Mouse (Mus musculus) hindbrain, embryonic 11.5 days (tissue): ENCODE results near the gene Ccdc106. TPM values are rescaled to one million over a fixed set of nuclear protein-coding genes. Genes with fewer than 3 reads are reported as not detected.

ENCODE experiments used
- ATAC-seq: fragments of 200-750 bp; cut with Nextera tagmentation; 2 replicates; pipeline ENCODE4 v1.8.0; 2017; ENCODE audit warnings: mild to moderate bottlenecking, moderate TSS enrichment, moderate library complexity; ENCODE audit not compliant: low FRiP score
- DNase-seq: peaks from one replicate; pipeline ENCODE4 v3.0.0-alpha.2; 2015; ENCODE audit warnings: low spot score
- H3K27ac ChIP-seq: fragments of 300-500 bp; sonication (generic); 2 replicates; pipeline ENCODE4 v1.5.1; 2014; ENCODE audit warnings: mild to moderate bottlenecking, low read depth, low read length
- H3K27me3 ChIP-seq: fragments of 300-500 bp; sonication (generic); 2 replicates; pipeline ENCODE4 v1.6.1; 2014; ENCODE audit warnings: mild to moderate bottlenecking, low read length, moderate library complexity, mixed read lengths; ENCODE audit not compliant: control insufficient read depth, insufficient read depth
- H3K36me3 ChIP-seq: fragments of 300-500 bp; sonication (generic); 2 replicates; pipeline ENCODE4 v1.6.1; 2014; ENCODE audit warnings: mild to moderate bottlenecking, low read length, moderate library complexity, mixed read lengths; ENCODE audit not compliant: control insufficient read depth, insufficient read depth
- H3K4me1 ChIP-seq: fragments of 300-500 bp; sonication (generic); replicated peaks from 2 replicates; pipeline ENCODE4 v1.6.1; 2014; ENCODE audit warnings: low read length, mixed read lengths; ENCODE audit not compliant: control insufficient read depth, insufficient read depth
- H3K4me2 ChIP-seq: fragments of 300-500 bp; sonication (generic); replicated peaks from 2 replicates; pipeline ENCODE4 v1.6.1; 2014; ENCODE audit warnings: mild to moderate bottlenecking, low read depth, low read length
- H3K4me3 ChIP-seq: fragments of 300-500 bp; sonication (generic); 2 replicates; pipeline ENCODE4 v1.5.1; 2014; ENCODE audit warnings: low read depth, low read length
- H3K9ac ChIP-seq: fragments of 300-500 bp; sonication (generic); 2 replicates; pipeline ENCODE4 v1.6.1; 2014; ENCODE audit warnings: low read depth, low read length
- H3K9me3 ChIP-seq: fragments of 300-500 bp; sonication (generic); 2 replicates; pipeline ENCODE4 v1.6.1; 2016; ENCODE audit warnings: low read length; ENCODE audit not compliant: control insufficient read depth
- WGBS: fragments of 180-500 bp; shearing (Covaris S2); extraction: QIAGEN DNeasy Blood & Tissue Kit; methylation state at CpG from one replicate; pipeline ENCODE4 v1.1.7; 2014; 5-methylcytosine and 5-hydroxymethylcytosine counted together
- polyA plus RNA-seq: library from polyadenylated mRNA; unstranded; fragments of >200 nt; fragmentation: Nextera tagmentation; extraction: Ambion mirVana; gene quantifications from 2 replicates; pipeline ENCODE4 v1.2.1, GENCODE M21; 2014

Ccdc106 gene
- polyA plus RNA-seq, 1 experiment from 2014 or later: 7.2 TPM

DNA sequence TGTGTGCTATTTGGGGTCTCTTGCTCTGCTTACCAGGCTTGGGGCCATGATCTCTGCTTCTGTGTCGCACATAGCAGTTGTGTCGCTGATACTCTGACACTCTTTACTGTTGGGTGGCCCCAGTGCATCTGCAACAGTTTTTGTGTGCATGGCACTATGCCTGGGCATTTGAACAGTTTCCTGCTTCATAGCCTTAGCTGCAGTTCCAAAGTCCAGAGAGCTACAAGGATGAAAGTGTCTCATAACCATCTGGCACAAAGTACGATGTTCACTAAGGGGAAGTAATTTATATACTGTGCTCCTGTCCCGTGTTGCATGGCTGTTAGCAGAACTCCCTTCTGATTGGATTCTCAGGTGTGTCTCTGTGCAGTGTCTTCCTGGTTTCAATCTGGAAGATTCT, 67.5 kb downstream of the Ccdc106 start:
- H3K4me2 ChIP-seq: no peak overlapping the region
- no peak for DNase-seq
- no peaks in the 10 kb centered on the region for H3K27me3 ChIP-seq
- H3K36me3 ChIP-seq: no peaks in the 10 kb centered on the region
- WGBS: 93% methylated on average over 4 of the region's 4 CpGs
- H3K9ac ChIP-seq: no peak overlapping the region
- no peak overlapping the region for H3K27ac ChIP-seq
- no peaks in the 10 kb centered on the region for H3K9me3 ChIP-seq
- H3K4me3 ChIP-seq: no peak overlapping the region
- ATAC-seq: no peak
- H3K4me1 ChIP-seq: no peaks in the 10 kb centered on the region

DNA sequence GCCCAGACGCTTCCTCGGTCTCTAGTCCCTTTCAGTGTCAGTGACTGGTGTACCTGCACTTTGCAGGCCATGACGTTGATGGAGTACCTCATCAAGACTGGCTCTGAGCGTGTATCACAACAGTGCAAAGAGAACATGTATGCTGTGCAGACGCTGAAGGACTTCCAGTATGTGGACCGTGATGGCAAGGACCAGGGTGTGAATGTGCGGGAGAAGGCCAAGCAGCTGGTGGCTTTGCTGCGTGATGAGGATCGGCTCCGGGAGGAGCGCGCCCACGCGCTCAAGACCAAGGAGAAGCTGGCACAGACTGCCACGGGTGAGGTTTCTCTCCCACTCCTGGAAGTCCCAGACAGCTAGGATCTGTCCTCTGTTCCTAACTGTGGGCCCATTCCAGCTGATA, 69.5 kb downstream of the Ccdc106 start:
- no peaks in the 10 kb centered on the region for H3K4me1 ChIP-seq
- H3K36me3 ChIP-seq: peaks cover under 1% of the 10 kb centered on the region; the same call in 1 of the 2 replicates
- H3K4me3 ChIP-seq: no peak overlapping the region
- no peak overlapping the region for H3K9ac ChIP-seq
- H3K9me3 ChIP-seq: no peaks in the 10 kb centered on the region
- H3K27ac ChIP-seq: no peak overlapping the region
- DNase-seq: no peak
- ATAC-seq: no peak
- no peaks in the 10 kb centered on the region for H3K27me3 ChIP-seq
- no peak overlapping the region for H3K4me2 ChIP-seq
- WGBS: 88% methylated on average over 15 of the region's 15 CpGs

DNA sequence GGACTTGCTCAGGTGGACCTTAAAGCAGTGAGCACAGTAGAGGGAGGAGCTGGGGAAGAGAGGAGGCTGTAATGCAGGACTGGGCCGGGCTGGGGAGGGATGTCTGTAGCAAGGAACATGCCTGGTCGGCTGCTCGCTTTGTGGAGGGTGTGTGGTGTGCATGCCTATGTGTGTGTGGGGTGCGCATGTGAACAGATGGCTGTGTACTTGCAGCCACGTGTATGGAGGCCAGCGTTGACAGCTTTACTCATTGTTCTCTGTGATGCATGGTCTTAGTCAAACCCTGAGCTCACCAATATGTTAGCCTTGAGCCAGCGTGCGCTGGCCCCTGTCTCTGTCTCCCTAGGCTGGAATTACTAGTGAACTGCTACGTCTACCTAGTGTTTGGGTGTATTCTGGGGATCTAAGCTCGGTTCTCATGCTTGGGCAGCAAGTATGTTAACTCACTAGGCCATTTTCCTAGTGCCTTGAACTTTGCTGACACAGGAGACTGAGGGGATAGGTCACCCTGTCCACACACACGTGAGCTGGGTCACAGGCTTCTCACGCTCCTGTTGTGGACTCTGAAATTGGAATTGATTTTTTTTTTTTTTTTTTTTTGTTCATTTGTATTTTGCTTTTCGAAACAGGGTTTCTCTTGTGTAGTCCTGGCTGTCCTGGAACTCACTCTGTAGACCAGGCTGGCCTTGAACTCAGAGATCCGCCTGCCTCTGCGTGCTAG, 70.8 kb downstream of the Ccdc106 start:
- Histone ChIP-seq H3K4me2 (no peak overlapping the region), H3K27me3 (no peaks in the 10 kb centered on the region), H3K4me1 (no peaks in the 10 kb centered on the region), H3K4me3 (no peak overlapping the region), H3K36me3 (peaks cover 11% of the 10 kb centered on the region; the same call in 1 of the 2 replicates), H3K9me3 (no peaks in the 10 kb centered on the region), H3K9ac (no peak overlapping the region), H3K27ac (no peak overlapping the region)
- 92% methylated on average over 15 of the region's 15 CpGs for WGBS
- DNase-seq: no peak
- ATAC-seq: no peak

DNA sequence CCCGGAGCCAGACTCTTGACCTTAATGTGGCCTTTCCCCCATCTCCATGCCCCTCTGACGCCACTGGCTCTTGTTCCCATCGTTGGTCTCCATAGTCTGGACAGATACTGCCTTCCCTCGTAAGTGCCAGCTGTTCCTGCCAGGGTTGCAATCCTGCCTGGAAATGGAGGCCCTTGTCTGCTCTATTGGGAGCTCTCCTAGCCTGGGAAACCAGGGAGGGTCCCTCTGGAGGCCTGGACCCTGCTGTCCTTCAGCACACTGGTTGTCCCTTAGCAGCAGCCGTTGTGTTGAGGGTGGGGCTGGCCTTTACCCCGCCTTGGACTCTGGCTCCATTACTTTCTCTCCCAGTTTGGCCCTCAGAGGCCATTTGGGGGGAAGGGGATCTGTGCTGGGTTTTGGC, 72.0 kb downstream of the Ccdc106 start:
- H3K27ac ChIP-seq: no peak overlapping the region
- H3K4me1 ChIP-seq: no peaks in the 10 kb centered on the region
- ATAC-seq (no peak), DNase-seq (no peak)
- H3K27me3 ChIP-seq: no peaks in the 10 kb centered on the region
- 82% methylated on average over 6 of the region's 6 CpGs for WGBS
- H3K36me3 ChIP-seq: peaks cover 16% of the 10 kb centered on the region; the same call in 1 of the 2 replicates
- H3K9ac ChIP-seq: no peak overlapping the region
- no peak overlapping the region for H3K4me2 ChIP-seq
- no peaks in the 10 kb centered on the region for H3K9me3 ChIP-seq
- H3K4me3 ChIP-seq: no peak overlapping the region

DNA sequence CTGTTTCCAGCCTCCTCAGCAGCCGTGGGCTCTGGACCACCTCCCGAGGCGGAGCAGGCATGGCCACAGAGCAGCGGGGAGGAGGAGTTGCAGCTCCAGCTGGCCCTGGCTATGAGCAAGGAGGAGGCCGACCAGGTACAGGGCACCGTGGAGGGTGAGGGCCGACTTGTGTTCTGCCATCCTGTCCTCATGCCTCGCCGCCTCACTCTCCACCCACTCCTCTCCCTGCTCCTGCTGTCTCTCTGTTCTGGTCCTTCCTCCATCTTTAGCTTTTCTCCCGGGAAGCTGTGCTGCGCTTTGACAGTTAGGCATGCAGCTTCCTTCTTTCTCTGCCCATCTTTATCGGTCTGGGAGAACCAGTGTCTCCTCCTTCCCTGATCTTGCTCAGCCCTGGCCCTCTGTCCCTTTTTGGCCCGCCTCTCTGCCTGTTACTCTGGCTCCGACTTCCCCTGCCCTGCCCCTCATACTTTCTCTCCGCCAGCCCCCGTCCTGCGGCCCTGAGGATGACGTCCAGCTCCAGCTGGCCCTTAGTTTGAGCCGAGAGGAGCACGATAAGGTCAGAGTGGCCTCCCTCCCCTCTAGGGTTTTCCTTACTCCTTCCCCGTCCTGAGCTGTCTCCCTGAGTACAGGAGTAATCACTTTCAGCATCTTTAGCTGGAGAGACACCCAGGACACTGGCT, 72.6 kb downstream of the Ccdc106 start:
- Histone ChIP-seq H3K4me2 (no peak overlapping the region), H3K9me3 (no peaks in the 10 kb centered on the region), H3K9ac (no peak overlapping the region), H3K4me3 (no peak overlapping the region), H3K27me3 (no peaks in the 10 kb centered on the region), H3K36me3 (peaks cover 22% of the 10 kb centered on the region), H3K27ac (no peak overlapping the region), H3K4me1 (no peaks in the 10 kb centered on the region)
- DNase-seq: no peak
- ATAC-seq: no peak
- WGBS: 87% methylated on average over 20 of the region's 21 CpGs

DNA sequence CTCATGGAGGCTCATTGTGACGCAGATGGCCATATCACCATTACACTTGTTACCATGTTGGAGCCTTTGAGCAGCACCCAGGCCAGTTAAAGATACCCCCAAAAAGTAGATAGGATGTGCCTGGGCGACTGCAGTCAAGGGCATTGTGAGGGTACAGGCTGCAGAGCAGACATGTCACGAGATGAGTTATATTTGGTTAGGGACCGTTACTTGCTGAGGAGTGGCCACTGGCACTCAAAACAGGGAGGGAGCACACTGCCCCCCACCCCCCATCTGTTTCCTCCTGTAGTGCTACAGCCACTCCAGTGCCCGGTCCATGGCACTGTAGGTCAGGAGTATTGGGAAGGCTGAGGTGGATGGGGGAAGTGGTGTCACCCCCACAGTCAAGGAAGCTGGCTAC, 78.4 kb downstream of the Ccdc106 start:
- peaks cover 22% of the 10 kb centered on the region for H3K36me3 ChIP-seq
- H3K4me3 ChIP-seq: no peak overlapping the region
- H3K4me2 ChIP-seq: no peak overlapping the region
- H3K9ac ChIP-seq: no peak overlapping the region
- H3K27ac ChIP-seq: no peak overlapping the region
- 93% methylated on average over 5 of the region's 5 CpGs for WGBS
- DNase-seq (no peak), ATAC-seq (no peak)
- no peaks in the 10 kb centered on the region for H3K9me3 ChIP-seq
- H3K4me1 ChIP-seq: no peaks in the 10 kb centered on the region
- H3K27me3 ChIP-seq: no peaks in the 10 kb centered on the region

DNA sequence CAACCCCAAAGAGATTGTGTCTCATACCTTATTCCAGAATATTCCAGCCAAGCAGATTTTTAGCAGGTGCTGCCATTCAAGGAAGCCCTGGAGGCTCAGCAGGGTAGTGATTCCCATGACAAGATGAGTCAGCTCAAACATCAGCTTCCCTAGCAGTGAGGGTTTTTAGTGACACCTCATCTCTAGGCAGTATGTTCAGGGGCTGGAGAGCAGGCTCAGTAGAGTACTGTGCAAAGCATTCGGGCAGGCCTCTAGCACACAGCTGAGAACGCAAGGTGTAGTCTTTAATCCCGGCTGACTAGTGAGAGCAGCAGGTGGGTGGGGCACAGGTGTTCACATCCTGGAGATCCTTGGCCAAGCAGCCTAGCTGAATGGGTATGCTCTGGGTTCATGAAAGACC, 79.4 kb downstream of the Ccdc106 start:
- Histone ChIP-seq H3K4me1 (no peaks in the 10 kb centered on the region), H3K27me3 (no peaks in the 10 kb centered on the region), H3K9ac (no peak overlapping the region), H3K27ac (no peak overlapping the region), H3K4me2 (no peak overlapping the region), H3K4me3 (no peak overlapping the region), H3K36me3 (peaks cover 22% of the 10 kb centered on the region), H3K9me3 (no peaks in the 10 kb centered on the region)
- WGBS: 89% methylated on average over 3 of the region's 3 CpGs
- ATAC-seq (no peak), DNase-seq (no peak)

DNA sequence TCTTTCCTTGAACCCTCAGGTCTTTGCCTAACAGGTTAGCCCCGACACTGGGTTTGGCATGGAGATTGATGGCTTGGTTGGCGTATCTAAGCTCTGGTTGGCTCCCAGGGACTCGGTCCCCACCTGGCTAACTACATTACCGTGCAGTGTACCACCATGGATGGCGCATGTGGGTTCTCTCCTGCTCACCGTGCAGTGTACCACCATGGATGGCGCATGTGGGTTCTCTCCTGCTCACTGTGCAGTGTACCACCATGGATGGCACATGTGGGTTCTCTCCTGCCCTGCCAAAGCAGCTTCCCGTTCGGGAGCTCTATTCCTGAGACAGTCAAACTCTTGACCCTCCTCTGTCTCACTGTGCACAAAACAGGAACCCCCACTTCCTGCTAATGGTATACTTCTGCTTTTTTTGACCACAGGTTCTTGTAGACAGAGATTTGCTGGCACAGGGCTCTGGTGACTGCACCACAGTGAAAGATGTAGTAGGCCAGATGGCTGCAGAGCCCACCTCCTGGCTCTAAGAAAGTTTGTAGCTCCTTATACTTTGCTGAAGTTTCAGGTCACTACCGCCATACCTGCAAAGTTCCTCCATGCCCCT, 80.8 kb downstream of the Ccdc106 start:
- 90% methylated on average over 10 of the region's 10 CpGs for WGBS
- Histone ChIP-seq H3K27ac (no peak overlapping the region), H3K36me3 (peaks cover 11% of the 10 kb centered on the region; the same call in 1 of the 2 replicates), H3K4me3 (no peak overlapping the region), H3K27me3 (no peaks in the 10 kb centered on the region), H3K9ac (no peak overlapping the region), H3K9me3 (no peaks in the 10 kb centered on the region), H3K4me1 (no peaks in the 10 kb centered on the region), H3K4me2 (no peak overlapping the region)
- no peak for ATAC-seq
- DNase-seq: no peak
